Mouse (Mus musculus): ENCODE measurements around the gene Ugt2b35.
"Not testable (repeated sequence)": the region's sequence is repeated elsewhere in the genome, so short reads cannot be mapped to it uniquely, and the experiment has no call there.

Ugt2b35 gene

DNA sequence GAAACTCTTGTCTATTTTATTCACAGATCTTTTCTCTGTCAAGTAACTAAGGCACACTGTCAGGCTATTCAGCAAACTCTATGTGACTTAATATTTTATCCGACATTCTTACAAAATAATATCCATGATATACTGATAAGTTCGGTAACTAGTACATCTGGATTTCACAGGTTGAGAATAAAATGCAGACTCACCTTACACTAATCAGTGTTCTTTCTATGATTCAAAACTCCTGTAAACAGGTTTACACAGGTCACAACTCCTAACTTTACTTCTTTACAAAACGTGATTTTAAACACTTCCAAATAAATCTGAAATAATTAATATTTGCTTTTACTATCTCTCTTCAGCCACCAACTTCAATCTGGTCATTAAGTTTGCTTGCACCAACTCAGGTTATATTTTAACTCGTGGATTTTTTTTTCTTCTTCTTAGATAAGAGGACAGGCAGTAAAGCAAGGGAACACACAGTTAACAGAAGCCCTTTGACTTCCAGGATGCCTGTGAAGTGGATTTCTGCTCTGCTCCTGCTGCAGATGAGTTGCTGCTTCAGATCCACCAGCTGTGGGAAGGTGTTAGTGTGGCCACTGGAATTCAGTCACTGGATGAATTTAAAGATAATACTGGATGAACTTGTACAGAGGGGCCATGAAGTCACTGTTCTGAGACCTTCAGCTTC, at the start of gene Ugt2b35:
Gene Ugt2b35 (plus strand): TSS at position 466 of the 679 bp plus-strand sequence.
- no peak for DNase-seq

- DNase-seq: no peak
Observed at GRCm38 (mm10) chr5:86960504-86960903, 40.2 kb upstream of the Ugt2b35 start.

GRCm38 (mm10) chr5:86961587-86962358, 38.9 kb upstream of the Ugt2b35 start:
- DNase-seq: no peak

- not testable (repeated sequence) for DNase-seq
Observed at GRCm38 (mm10) chr5:86962849-86963248, 37.8 kb upstream of the Ugt2b35 start.

DNA sequence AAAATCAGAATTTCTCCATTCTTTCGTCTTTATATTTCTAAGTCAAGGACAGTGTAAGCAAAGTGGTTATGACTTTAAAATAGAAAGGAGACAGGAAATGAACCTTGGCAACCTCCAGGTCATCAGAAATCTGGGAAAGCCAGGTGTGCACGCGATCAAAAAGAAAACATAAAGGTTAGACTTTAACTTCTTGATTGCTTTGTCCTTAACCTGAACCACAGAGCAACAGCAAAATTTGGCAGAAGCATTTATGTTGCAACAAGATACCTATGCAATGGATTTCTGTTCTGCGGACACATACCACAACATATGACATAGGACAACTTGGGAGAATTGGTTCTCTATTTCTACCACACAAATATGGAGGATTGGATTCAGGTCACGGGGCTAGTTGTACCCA, 33.4 kb upstream of the Ugt2b35 start:
- not testable (repeated sequence) for DNase-seq

- no peak for DNase-seq
Observed at GRCm38 (mm10) chr5:87004735-87005134, 4.1 kb downstream of the Ugt2b35 start.

DNA sequence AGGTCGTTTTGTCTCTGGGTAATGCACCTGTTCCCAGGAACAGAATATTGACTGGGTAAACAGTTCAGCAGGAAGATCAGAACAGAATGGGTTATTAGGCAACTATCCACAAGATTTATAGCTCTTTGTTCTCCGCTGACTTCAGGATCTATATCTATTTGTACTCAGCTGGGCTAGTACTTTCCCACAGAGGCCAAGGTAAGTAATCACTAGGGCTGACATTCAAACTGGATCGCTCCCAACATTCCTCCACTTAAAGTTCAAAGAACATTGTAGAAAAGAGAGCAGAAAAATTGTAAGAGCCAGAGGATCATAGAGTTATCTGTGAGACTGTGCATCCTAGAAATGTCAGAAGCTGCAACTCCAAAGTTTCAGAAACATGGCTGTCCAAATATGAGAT, 14.8 kb downstream of the Ugt2b35 start:
- no peak for DNase-seq

DNA sequence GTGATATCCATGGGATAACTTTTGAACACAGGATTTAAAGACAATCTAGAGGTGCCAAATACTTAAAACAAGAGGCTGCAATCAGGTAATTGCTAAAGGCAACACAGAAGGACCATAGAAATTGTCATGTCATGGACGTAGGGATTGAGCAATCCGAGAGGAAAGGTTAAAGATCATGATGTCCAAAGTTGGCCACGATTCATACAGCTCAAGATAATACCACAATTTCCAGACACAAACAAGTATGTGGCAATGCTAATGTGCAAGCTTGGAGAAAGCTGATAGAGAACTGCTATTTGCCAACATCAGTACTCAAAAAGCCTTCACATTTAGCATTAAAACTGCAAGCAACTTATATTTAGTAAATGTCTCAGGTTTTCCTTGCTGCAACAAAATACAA, 26.7 kb downstream of the Ugt2b35 start:
- DNase-seq: no peak

DNA sequence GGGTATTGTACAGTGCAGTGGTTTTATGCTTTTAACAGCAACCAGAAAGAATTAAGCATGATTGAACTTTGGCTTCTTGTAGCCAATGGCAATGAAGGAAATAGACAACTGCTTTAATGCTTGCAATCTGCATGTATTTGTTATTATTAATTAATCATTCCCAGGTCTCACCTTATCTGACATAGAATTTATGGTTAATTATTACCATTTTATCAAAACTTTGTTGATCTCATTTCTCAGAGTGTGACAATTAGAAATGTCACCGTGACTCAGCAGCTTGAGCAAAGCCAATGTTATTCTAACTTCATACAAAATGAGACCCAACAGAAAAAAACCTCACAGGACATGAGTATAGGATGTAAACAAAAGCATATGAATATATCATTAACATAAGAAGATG, 30.0 kb downstream of the Ugt2b35 start:
- DNase-seq: no peak

Measured in cerebellum, adult 8-10 months (tissue).